Mouse (Mus musculus) ES-E14 (cell line): Measurements from ENCODE around the gene C1d.

Experiments
- HCFC1 ChIP-seq: IDR thresholded peaks from 2 replicates; pipeline ENCODE4 v1.6.1; 2012; ENCODE audit warnings: low read length, inconsistent platforms, borderline replicate concordance; ENCODE audit not compliant: insufficient read depth
- ZNF384 ChIP-seq: IDR thresholded peaks from 2 replicates; pipeline ENCODE4 v1.6.1; 2012; ENCODE audit warnings: low read depth, low read length, inconsistent platforms

- TF ChIP-seq HCFC1: no peak
- TF ChIP-seq ZNF384: no peak
Measured at GRCm38 (mm10) chr11:17215475-17215874, 41.9 kb upstream of the C1d start.
